ENCODE assay signal across 8 mouse cellular contexts in genomic region chr19:6066571-6066970, GRCm38 (mm10). TPM values are rescaled to one million over a fixed set of nuclear protein-coding genes. Genes with fewer than 3 reads are reported as not detected.
DNase-seq lines count a peak whose midpoint lies in the region; ATAC-seq and TF ChIP-seq lines count a peak whose summit lies in the region.

No protein-coding gene starts in this region.

- peak overlapping the region; percentile 35; the same call in 1 of the 2 replicates for H3K9ac ChIP-seq in lung, embryonic 14.5 days
- peak overlapping the region; percentile 42; the same call in 1 of the 2 replicates for H3K9ac ChIP-seq in embryonic facial prominence, embryonic 15.5 days
- peak overlapping the region; percentile 57 for H3K9ac ChIP-seq in neural tube, embryonic 14.5 days (replicated peaks; ENCODE audit: low read depth, low read length)

- H3K4me1 ChIP-seq in lung, embryonic 14.5 days (ENCODE audit: insufficient read depth) = peaks cover 19% of the 10 kb centered on the region; the same call in 1 of the 2 replicates
- peaks cover 41% of the 10 kb centered on the region for H3K4me1 ChIP-seq in embryonic facial prominence, embryonic 15.5 days
- peaks cover 45% of the 10 kb centered on the region for H3K4me1 ChIP-seq in limb, embryonic 10.5 days
- H3K4me1 ChIP-seq in neural tube, embryonic 14.5 days (ENCODE audit: control insufficient read depth, insufficient read depth, low read length) = peaks cover 26% of the 10 kb centered on the region

- DNase-seq in lung, embryonic 14.5 days = no peak
- DNase-seq in lung, adult 18-20 months = no peak
- DNase-seq in limb, embryonic 10.5 days (ENCODE audit: low spot score) = no peak
- DNase-seq in thymus, postnatal 14 days = no peak
- no peak for DNase-seq in testis, postnatal 14 days (ENCODE audit: low spot score)
- no peak for DNase-seq in frontal cortex, postnatal 14 days (ENCODE audit: low spot score in 2 of 2)

- H3K36me3 ChIP-seq in lung, embryonic 14.5 days (ENCODE audit: insufficient read depth) = peaks cover 29% of the 10 kb centered on the region
- H3K36me3 ChIP-seq in embryonic facial prominence, embryonic 15.5 days = peaks cover 32% of the 10 kb centered on the region
- H3K36me3 ChIP-seq in limb, embryonic 10.5 days = peaks cover 47% of the 10 kb centered on the region
- peaks cover 11% of the 10 kb centered on the region for H3K36me3 ChIP-seq in neural tube, embryonic 14.5 days (ENCODE audit: control insufficient read depth, insufficient read depth, low read length)

- WGBS in lung, embryonic 14.5 days = 28% methylated on average over 5 of the region's 5 CpGs
- 26% methylated on average over 5 of the region's 5 CpGs for WGBS in embryonic facial prominence, embryonic 15.5 days
- 41% methylated on average over 5 of the region's 5 CpGs for WGBS in limb, embryonic 10.5 days
- 31% methylated on average over 5 of the region's 5 CpGs for WGBS in neural tube, embryonic 14.5 days

- peak overlapping the region; percentile 41 for H3K4me3 ChIP-seq in lung, embryonic 14.5 days (ENCODE audit: low read depth, low read length)
- peak overlapping the region; percentile 49 for H3K4me3 ChIP-seq in embryonic facial prominence, embryonic 15.5 days (replicated peaks)
- H3K4me3 ChIP-seq in limb, embryonic 10.5 days = peak overlapping the region; percentile 69
- peak overlapping the region; percentile 47 for H3K4me3 ChIP-seq in neural tube, embryonic 14.5 days (ENCODE audit: low read depth, low read length)

- no peak for TF ChIP-seq CTCF in lung, embryonic 14.5 days (IDR thresholded peaks at IDR 0.05; ENCODE audit: low read depth)

- H3K27ac ChIP-seq in lung, embryonic 14.5 days (ENCODE audit: low read depth) = no peak overlapping the region
- H3K27ac ChIP-seq in embryonic facial prominence, embryonic 15.5 days (replicated peaks) = peak overlapping the region; percentile 76
- H3K27ac ChIP-seq in limb, embryonic 10.5 days = peak overlapping the region; percentile 85
- peak overlapping the region; percentile 87 for H3K27ac ChIP-seq in neural tube, embryonic 14.5 days (ENCODE audit: low read depth, low read length)

- H3K9me3 ChIP-seq in lung, embryonic 14.5 days (ENCODE audit: low read depth, low read length) = no peaks in the 10 kb centered on the region
- no peaks in the 10 kb centered on the region for H3K9me3 ChIP-seq in embryonic facial prominence, embryonic 15.5 days (replicated peaks)
- no peaks in the 10 kb centered on the region for H3K9me3 ChIP-seq in limb, embryonic 10.5 days (replicated peaks)
- H3K9me3 ChIP-seq in neural tube, embryonic 14.5 days (ENCODE audit: control insufficient read depth, low read length) = no peaks in the 10 kb centered on the region

- ATAC-seq in lung, embryonic 14.5 days (ENCODE audit: insufficient read depth) = no peak
- no peak for ATAC-seq in embryonic facial prominence, embryonic 15.5 days (ENCODE audit: insufficient number of reproducible peaks, low FRiP score, low TSS enrichment, low read depth)
- ATAC-seq in neural tube, embryonic 14.5 days (ENCODE audit: low read depth) = peak; percentile 7

- peak overlapping the region; percentile 89 for H3K4me2 ChIP-seq in lung, embryonic 14.5 days
- H3K4me2 ChIP-seq in embryonic facial prominence, embryonic 15.5 days (replicated peaks) = peak overlapping the region; percentile 96
- H3K4me2 ChIP-seq in neural tube, embryonic 14.5 days (ENCODE audit: low read depth, low read length) = peak overlapping the region; percentile 96

- H3K27me3 ChIP-seq in lung, embryonic 14.5 days (ENCODE audit: insufficient read depth, low read length) = no peaks in the 10 kb centered on the region
- H3K27me3 ChIP-seq in embryonic facial prominence, embryonic 15.5 days = no peaks in the 10 kb centered on the region
- H3K27me3 ChIP-seq in limb, embryonic 10.5 days (ENCODE audit: low read depth, poor library complexity, severe bottlenecking) = no peaks in the 10 kb centered on the region
- no peaks in the 10 kb centered on the region for H3K27me3 ChIP-seq in neural tube, embryonic 14.5 days (ENCODE audit: control insufficient read depth, insufficient read depth, low read length)

RNA-seq across cellular contexts. Expression of gene Tm7sf2, which starts 1.6 kb away (rescaled TPM):
- polyA plus RNA-seq in lung, embryonic 14.5 days (2014; fragmentation: Nextera tagmentation; extraction: Ambion mirVana) = 11.3 and 14.9 TPM in 2 replicates
- polyA plus RNA-seq in embryonic facial prominence, embryonic 15.5 days (2015; fragmentation: Nextera tagmentation; extraction: Ambion mirVana) = 21.7 and 24.6 TPM in 2 replicates
- polyA plus RNA-seq in limb, embryonic 10.5 days (2016; fragmentation: Nextera tagmentation; extraction: Ambion mirVana) = 24.4 and 28.8 TPM in 2 replicates
- polyA plus RNA-seq in neural tube, embryonic 14.5 days (2014; fragmentation: Nextera tagmentation; extraction: Ambion mirVana) = 53.4 and 63.7 TPM in 2 replicates

RNA-seq across cellular contexts. Expression of gene Znhit2, which starts 5.6 kb away (rescaled TPM):
- 33.8 and 34.3 TPM in 2 replicates for polyA plus RNA-seq in lung, embryonic 14.5 days (2014; fragmentation: Nextera tagmentation; extraction: Ambion mirVana)
- 37.1 and 41.1 TPM in 2 replicates for polyA plus RNA-seq in embryonic facial prominence, embryonic 15.5 days (2015; fragmentation: Nextera tagmentation; extraction: Ambion mirVana)
- polyA plus RNA-seq in limb, embryonic 10.5 days (2016; fragmentation: Nextera tagmentation; extraction: Ambion mirVana) = 35.2 and 36.1 TPM in 2 replicates
- polyA plus RNA-seq in neural tube, embryonic 14.5 days (2014; fragmentation: Nextera tagmentation; extraction: Ambion mirVana) = 34.3 and 34.8 TPM in 2 replicates

RNA-seq across cellular contexts. Expression of gene Fau, which starts 8.9 kb away (rescaled TPM):
- polyA plus RNA-seq in lung, embryonic 14.5 days (2014; fragmentation: Nextera tagmentation; extraction: Ambion mirVana) = 825 and 884 TPM in 2 replicates
- polyA plus RNA-seq in embryonic facial prominence, embryonic 15.5 days (2015; fragmentation: Nextera tagmentation; extraction: Ambion mirVana) = 809 and 853 TPM in 2 replicates
- polyA plus RNA-seq in limb, embryonic 10.5 days (2016; fragmentation: Nextera tagmentation; extraction: Ambion mirVana) = 820 and 955 TPM in 2 replicates
- polyA plus RNA-seq in neural tube, embryonic 14.5 days (2014; fragmentation: Nextera tagmentation; extraction: Ambion mirVana) = 538 and 563 TPM in 2 replicates

RNA-seq across cellular contexts. Expression of gene Mrpl49, which starts 9.0 kb away (rescaled TPM):
- polyA plus RNA-seq in lung, embryonic 14.5 days (2014; fragmentation: Nextera tagmentation; extraction: Ambion mirVana) = 78.8 and 80.2 TPM in 2 replicates
- polyA plus RNA-seq in embryonic facial prominence, embryonic 15.5 days (2015; fragmentation: Nextera tagmentation; extraction: Ambion mirVana) = 66.8 and 67.1 TPM in 2 replicates
- polyA plus RNA-seq in limb, embryonic 10.5 days (2016; fragmentation: Nextera tagmentation; extraction: Ambion mirVana) = 90.3 and 91.4 TPM in 2 replicates
- 63.2 and 65.5 TPM in 2 replicates for polyA plus RNA-seq in neural tube, embryonic 14.5 days (2014; fragmentation: Nextera tagmentation; extraction: Ambion mirVana)

RNA-seq across cellular contexts. Expression of gene Vps51, which starts 10.5 kb away (rescaled TPM):
- 63.2 and 63.5 TPM in 2 replicates for polyA plus RNA-seq in lung, embryonic 14.5 days (2014; fragmentation: Nextera tagmentation; extraction: Ambion mirVana)
- polyA plus RNA-seq in embryonic facial prominence, embryonic 15.5 days (2015; fragmentation: Nextera tagmentation; extraction: Ambion mirVana) = 75.9 and 76.4 TPM in 2 replicates
- polyA plus RNA-seq in limb, embryonic 10.5 days (2016; fragmentation: Nextera tagmentation; extraction: Ambion mirVana) = 62.1 and 75.7 TPM in 2 replicates
- polyA plus RNA-seq in neural tube, embryonic 14.5 days (2014; fragmentation: Nextera tagmentation; extraction: Ambion mirVana) = 72.9 and 73.2 TPM in 2 replicates
